Mouse (Mus musculus): ENCODE data around the gene Purb. TPM values are rescaled to one million over a fixed set of nuclear protein-coding genes. Genes with fewer than 3 reads are reported as not detected.

The Purb gene
- total RNA-seq, 2 experiments from 2014 or later = 294 to 301 TPM

- no peak for DNase-seq (ENCODE audit: low spot score in 2 of 2)
- intact Hi-C loops (cut with DNase I) = no loop called here
Measured at GRCm38 (mm10) chr11:6487496-6487895, 11.8 kb upstream of the Purb start.

DNA sequence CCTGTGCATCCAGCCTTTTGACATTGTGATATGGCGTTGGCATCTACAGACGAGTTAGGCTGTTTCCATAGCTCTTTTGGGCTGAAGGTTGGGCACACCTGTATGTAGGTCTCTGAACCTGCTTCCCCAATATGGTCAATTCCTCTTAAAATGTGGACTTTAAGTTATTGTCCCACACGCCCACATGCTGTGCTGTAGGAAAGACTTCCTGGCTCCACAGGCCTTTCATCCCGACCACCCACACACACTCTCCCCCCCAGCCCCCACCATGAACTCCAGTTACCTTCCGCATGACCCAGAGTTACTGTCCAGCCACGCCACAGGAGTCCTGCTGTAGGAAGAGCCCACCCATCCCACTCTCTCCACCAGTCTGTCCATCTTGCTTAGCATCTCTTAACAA is 11.2 kb upstream of the Purb start:
- intact Hi-C loops (cut with DNase I) = no loop called here
- no peak for DNase-seq (ENCODE audit: low spot score in 2 of 2)

GRCm38 (mm10) chr11:6484244-6484959 is 8.7 kb upstream of the Purb start:
- intact Hi-C loops (cut with DNase I) = no loop called here
- no peak for DNase-seq (ENCODE audit: low spot score in 2 of 2)

DNA sequence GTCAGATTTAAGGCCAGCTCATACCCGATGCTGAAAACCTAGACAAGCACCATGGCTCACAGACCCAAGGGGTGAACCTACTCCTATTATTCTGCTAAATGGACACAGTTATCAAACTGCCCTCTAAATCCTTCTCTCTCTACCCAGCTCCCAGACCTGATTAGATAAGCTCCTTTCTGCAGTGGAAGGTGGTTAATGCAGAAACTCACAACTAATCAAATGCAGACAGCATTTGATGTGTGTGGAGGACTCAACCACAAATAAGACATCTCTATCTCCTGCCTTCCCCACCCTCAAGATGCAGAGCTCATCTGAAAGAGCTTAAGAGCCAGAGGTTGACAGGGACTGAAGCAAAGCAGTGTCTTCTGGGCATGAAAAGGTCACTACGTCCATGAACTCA is 7.4 kb upstream of the Purb start:
- intact Hi-C loops (cut with DNase I) = no loop called here
- no peak for DNase-seq (ENCODE audit: low spot score in 2 of 2)

DNA sequence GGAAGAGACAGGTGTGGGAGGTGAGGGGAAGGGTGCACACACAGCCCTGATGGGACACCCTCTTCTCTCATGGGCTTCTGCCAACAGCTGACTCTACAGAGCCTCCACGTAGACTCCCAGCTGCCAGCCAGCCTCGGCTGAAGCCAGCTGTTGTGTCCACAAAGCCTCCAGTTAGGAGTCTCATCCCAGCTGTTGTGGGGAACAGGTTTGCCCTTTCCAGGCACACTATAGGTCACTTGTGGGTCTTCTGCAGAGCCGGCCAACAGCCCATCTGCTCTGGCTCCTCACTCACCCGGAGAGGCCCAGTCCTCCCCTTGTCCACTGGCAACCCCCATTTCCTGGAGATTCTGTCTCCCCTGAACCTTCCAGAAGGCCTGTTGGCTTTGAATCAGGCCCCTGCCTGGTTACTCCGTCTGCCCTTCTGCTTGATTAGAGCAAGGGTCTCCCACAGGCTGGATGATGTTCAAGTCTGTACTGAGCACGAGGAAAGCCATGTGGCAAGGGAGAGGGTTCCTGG is 6.0 kb upstream of the Purb start:
- intact Hi-C loops (cut with DNase I) = no loop called here
- DNase-seq (ENCODE audit: low spot score in 2 of 2) = peak in 1 of 2 experiments; percentile 45

DNA sequence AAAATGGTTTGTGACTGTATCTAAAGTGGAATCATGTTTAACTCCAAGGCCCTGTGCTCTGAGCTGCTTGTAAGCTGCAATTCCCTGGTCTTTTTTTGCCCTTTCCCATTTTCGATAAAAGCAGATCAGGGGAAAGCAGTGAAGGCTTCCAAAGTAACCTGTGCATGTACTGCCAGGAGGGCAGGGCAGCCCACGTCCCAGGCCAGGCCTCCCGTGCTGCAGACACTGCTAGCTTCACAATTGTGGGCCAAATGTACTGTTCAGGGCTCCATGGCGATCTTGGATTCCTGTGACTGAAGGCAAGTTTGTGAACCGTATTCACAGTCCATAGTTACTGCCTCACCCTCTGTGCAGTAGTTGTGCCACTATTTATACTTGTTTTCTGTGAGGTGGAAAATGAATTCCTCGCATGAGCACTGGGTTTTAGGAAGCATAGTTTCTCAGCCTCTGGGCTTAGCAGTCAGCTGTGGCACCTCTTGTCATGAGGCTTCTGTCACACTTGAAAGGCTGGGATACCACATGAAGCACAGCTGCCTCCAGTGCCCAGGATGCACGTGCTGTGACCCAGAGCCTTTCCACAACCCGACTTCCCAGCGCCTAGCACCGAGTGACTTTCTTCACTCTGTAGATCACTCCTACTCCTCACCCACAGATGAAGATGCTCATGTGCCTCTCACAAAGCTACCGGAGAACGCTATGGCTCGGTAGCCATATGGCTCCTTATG is 5.1 kb upstream of the Purb start:
- intact Hi-C loops (cut with DNase I) = no loop called here
- DNase-seq (ENCODE audit: low spot score in 2 of 2) = peak in 1 of 2 experiments; percentile 42

DNA sequence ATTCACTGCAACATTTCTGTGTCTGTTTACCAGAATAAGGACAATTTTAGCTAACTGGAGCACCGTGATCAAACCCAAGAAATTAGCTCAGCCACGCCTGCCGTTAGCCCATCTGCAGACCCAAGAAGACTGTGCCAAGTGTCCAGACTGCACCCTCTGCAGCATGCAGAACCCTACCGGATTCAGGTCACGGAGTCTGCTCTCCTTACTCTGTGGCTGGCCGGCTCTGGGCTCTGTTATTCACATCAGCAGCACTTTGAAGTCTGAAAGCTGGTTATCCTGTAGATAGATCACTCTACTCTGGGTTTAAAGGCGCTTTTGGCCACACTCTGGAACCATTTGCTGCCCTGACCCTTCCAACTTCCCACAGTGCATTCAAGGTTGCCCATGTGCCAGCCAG is 4.5 kb upstream of the Purb start:
- intact Hi-C loops (cut with DNase I) = no loop called here
- no peak for DNase-seq (ENCODE audit: low spot score in 2 of 2)

DNA sequence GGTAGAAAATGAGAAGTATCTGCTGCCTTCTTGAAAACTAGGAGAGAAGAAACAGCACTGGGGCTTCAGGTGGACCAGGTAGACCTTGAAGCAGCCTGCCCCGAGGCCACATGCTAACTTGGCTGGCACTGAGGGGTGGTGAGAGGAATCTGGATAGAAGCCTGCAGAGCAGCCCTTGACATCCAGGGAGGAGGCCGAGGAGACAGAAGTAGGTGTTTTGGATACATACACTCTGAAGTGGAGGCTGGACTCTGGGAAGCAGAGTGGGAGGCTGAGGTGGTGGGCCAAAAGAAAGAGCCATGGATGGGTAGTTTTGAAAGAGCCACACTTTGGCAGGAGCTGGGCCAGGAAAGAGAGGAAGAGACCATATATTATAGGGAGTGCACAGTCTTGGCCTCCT is 3.5 kb upstream of the Purb start:
- intact Hi-C loops (cut with DNase I) = no loop called here
- no peak for DNase-seq (ENCODE audit: low spot score in 2 of 2)

DNA sequence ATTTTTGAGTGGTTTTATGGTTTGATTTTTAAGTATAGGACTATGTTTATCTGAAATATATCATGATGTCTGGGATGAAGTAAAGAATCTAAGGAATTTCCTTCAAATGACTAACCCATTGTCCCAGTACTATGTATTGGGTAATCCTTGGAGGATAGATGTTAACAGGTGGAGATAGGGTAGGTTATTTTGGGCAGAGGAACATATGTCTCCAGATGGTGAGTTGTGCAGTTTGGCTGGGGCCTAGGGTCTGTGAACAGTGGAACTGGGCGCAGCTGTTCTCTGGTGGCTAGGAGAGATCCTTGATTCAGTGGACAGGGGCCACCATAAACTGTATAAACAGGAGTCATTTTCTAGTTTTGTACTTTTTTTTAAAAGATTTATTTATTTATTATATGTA is 1.6 kb upstream of the Purb start:
- no peak for DNase-seq (ENCODE audit: low spot score in 2 of 2)
- intact Hi-C loops (cut with DNase I) = no loop called here

- DNase-seq (ENCODE audit: low spot score in 2 of 2) = no peak
- intact Hi-C loops (cut with DNase I) = loop anchor here (1.0 kb wide), 2 partner anchors 51 to 69 kb away; partner anchors contain the start of gene Ccm2
Measured at GRCm38 (mm10) chr11:6476876-6477275, 1.2 kb upstream of the Purb start.

- intact Hi-C loops (cut with DNase I) = loop anchor here (1.0 to 2.0 kb wide), 2 partner anchors 30 to 60 kb away; partner anchors contain the start of genes H2afv and Ppia
- peak; percentile 49 to 57 for DNase-seq (ENCODE audit: low spot score in 2 of 2)
Measured at GRCm38 (mm10) chr11:6474874-6475731, 614 bp downstream of the Purb start.

DNA sequence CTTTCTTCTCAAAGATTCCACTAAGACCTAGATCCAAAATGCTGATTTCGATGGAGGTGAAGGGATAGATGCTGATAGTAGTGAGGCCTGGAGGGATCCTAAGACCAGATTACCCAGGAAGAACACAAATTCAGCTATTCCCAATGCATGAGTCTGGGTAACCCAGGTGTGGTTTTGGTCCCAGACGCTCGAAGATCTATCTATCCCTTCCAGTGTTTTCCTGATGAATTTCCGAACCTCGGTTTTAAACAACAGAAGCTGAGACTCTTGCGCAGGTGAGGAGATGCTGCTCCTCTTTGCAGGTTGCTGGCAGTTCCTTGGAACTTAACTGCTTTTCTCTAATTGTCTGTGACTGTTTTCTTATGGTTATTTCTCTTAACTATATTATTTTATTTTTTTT is 1.3 kb downstream of the Purb start:
- DNase-seq (ENCODE audit: low spot score in 2 of 2) = no peak
- intact Hi-C loops (cut with DNase I) = loop anchor here (2.0 kb wide), 1 partner anchor 30 kb away; the partner anchor contains the start of gene H2afv

- intact Hi-C loops (cut with DNase I) = no loop called here
Measured at GRCm38 (mm10) chr11:6472076-6472475, 3.6 kb downstream of the Purb start.

DNA sequence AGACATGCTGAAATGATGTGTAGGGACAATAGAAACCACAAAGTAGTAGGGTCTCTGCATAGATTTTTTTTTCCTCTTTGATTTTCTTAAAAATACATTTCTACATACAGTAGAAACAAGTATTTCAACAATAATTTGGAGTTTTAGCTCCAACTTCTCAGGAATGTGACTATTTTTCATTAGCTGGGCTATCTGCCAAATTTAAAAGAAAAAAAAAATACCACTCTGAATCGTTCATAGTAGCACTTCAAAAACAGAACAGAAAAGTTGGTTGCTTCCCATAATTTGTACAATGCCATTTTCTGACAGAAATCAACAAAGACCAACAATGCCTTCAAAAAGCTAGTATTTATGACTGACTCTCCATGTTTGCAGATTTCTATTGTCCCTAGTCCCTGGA is 4.2 kb downstream of the Purb start:
- intact Hi-C loops (cut with DNase I) = no loop called here
- no peak for DNase-seq (ENCODE audit: low spot score in 2 of 2)

More at GRCm38 (mm10) chr11:6472076-6472475, 3.6 kb downstream of the Purb start:
- no peak for DNase-seq (ENCODE audit: low spot score in 2 of 2)

- intact Hi-C loops (cut with DNase I) = no loop called here
- DNase-seq (ENCODE audit: low spot score in 2 of 2) = no peak
Measured at GRCm38 (mm10) chr11:6471054-6471453, 4.7 kb downstream of the Purb start.

DNA sequence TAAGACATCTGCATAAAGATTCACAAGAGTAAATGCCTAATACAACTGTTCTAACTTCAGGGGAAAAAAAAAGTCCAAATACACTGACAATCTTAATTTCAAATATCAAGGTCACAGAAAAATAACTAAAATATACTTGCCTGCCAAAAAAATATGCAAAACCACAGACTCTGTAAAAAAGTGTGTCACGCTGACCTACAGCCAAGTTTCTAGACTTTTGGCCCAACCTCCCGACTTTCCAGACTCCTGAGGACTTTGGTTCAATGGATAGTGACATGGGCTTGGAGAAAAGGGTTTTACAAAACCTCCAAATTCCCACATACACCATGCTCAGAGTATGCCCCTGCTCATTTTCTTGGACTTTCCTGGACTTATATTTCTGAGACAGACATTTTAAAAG is 7.2 kb downstream of the Purb start:
- DNase-seq (ENCODE audit: low spot score in 2 of 2) = no peak
- intact Hi-C loops (cut with DNase I) = loop anchor here (5.0 kb wide), 1 partner anchor 159 kb away; the partner anchor contains the start of gene Tbrg4

DNA sequence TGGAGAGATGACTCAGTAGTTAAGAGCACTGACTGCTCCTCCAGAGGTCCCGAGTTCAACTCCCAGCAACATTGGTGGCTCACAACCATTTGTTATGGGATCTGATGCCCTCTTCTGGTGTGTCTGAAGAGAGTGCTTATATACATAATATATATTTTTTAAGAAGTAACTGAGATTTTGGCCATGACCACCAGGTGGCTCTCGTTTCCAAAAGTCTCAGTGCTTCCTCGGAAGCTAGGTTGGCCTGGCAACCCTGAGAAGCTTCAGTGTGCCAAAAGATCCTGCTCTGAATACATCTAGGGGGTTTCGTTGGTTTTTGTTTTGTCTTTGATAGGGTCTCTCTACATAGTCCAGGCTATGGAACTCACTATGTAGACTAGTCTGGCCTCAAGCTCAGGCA is 10.6 kb downstream of the Purb start:
- peak; percentile 41 to 77 for DNase-seq (ENCODE audit: low spot score in 2 of 2)
- intact Hi-C loops (cut with DNase I) = loop anchor here (5.0 kb wide), 1 partner anchor 162 kb away; the partner anchor contains the start of gene Tbrg4

DNA sequence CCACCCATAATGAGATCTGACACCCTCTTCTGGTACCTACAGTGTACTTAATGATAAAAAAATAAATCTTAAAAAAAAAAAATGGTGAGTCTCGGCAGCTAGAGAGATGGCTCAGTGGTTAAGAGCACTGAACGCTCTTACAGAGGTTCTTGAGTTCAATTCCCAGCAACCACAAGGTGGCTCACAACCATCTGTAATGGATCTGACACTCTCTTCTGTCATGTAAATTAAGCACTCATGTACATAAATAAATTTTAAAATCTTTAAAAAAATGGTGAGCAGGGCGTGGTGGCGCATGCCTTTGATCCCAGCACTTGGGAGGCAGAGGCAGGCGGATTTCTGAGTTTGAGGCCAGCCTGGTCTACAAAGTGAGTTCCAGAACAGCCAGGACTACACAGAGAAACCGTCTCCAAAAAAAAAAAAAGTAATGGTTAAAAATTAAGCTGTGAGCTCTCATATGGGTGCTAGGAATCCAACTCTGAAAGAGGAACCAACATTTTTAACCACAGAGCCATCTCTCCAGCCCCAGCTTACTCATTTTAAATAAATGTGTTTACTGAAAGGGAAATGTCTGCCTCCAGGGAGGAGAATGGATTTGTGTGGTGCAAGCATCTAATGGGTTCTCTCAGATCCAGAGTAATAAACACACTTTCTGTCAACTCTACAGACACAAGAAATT is 12.4 kb downstream of the Purb start:
- DNase-seq (ENCODE audit: low spot score in 2 of 2) = no peak
- intact Hi-C loops (cut with DNase I) = no loop called here

- no peak for DNase-seq (ENCODE audit: low spot score in 2 of 2)
- intact Hi-C loops (cut with DNase I) = no loop called here
Measured at GRCm38 (mm10) chr11:6456083-6456482, 19.6 kb downstream of the Purb start.
